Mouse (Mus musculus) olfactory bulb, adult 2 months (tissue): ENCODE data around the gene Pgbd1. TPM values are rescaled to one million over a fixed set of nuclear protein-coding genes. Genes with fewer than 3 reads are reported as not detected.

Experiments
- H3K27ac ChIP-seq: fragments of 200-500 bp; 2 replicates; pipeline ENCODE4 v1.5.1; 2012; ENCODE audit warnings: low read depth, low read length; ENCODE audit not compliant: insufficient read depth
- H3K4me1 ChIP-seq: fragments of 200-500 bp; 2 replicates; pipeline ENCODE4 v1.6.1; 2012; ENCODE audit warnings: low read length; ENCODE audit not compliant: control insufficient read depth, insufficient read depth
- H3K4me3 ChIP-seq: fragments of 200-500 bp; 2 replicates; pipeline ENCODE4 v1.5.1; 2012; ENCODE audit warnings: mild to moderate bottlenecking, low read depth, low read length, moderate library complexity; ENCODE audit not compliant: insufficient read depth
- CTCF ChIP-seq: fragments of 200-500 bp; IDR thresholded peaks from 2 replicates; pipeline ENCODE4 v1.5.1; 2012; ENCODE audit warnings: low read depth, mild to moderate bottlenecking, low read length, moderate library complexity; ENCODE audit not compliant: insufficient read depth
- POLR2A ChIP-seq: fragments of 200-500 bp; IDR thresholded peaks from 2 replicates; pipeline ENCODE4 v1.6.1; 2012; ENCODE audit warnings: mild to moderate bottlenecking, low read depth, low read length, moderate library complexity; ENCODE audit not compliant: insufficient read depth
- WGBS: fragments of 180-500 bp; shearing (Covaris S2); methylation state at CpG from one replicate; pipeline ENCODE4 v1.1.7; 2018; 5-methylcytosine and 5-hydroxymethylcytosine counted together
- polyA plus RNA-seq: library from polyadenylated mRNA; stranded (reverse); fragments of >200 nt; gene quantifications from 2 replicates; pipeline ENCODE4 v1.2.4, GENCODE M21; 2012; ENCODE audit warnings: low replicate concordance; ENCODE audit not compliant: missing spikeins, insufficient read depth, insufficient read length

Pgbd1 gene
- polyA plus RNA-seq, 1 experiment = not detected

- no peak for TF ChIP-seq CTCF
- no peak for TF ChIP-seq POLR2A
- H3K27ac ChIP-seq = no peak overlapping the region
- WGBS = 78% methylated on average over 6 of the region's 6 CpGs
- H3K4me3 ChIP-seq = no peak overlapping the region
- H3K4me1 ChIP-seq = no peaks in the 10 kb centered on the region; the same call in 1 of the 2 replicates
Observed at GRCm38 (mm10) chr13:21418865-21419264, 22.0 kb downstream of the Pgbd1 start.

GRCm38 (mm10) chr13:21417298-21418010 is 23.4 kb downstream of the Pgbd1 start:
- 49% methylated on average over 6 of the region's 6 CpGs for WGBS
- no peak overlapping the region for H3K4me3 ChIP-seq
- H3K27ac ChIP-seq = peak overlapping the region; percentile 20; the same call in 1 of the 2 replicates
- no peaks in the 10 kb centered on the region for H3K4me1 ChIP-seq
- no peak for TF ChIP-seq CTCF
- no peak for TF ChIP-seq POLR2A

DNA sequence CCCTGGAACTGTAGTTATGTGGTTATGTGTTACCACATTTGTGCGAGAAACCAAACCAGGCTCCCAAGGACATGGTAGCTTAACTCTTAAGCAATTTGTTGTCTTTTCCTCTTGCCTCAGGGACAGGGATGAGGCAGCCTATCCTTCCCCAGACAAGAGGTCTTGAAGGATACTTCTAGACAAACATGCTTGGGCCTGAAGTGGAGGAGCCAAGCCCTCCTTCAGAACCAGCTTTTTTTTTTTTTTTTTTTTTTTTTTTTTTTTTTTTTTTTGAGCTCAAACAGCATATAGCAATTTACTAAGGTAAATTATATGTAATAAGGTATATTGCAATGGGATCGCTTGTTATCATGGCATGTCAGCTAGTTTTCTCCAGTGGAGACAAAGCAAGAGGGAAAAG is 25.1 kb downstream of the Pgbd1 start:
- TF ChIP-seq CTCF (no peak), POLR2A (no peak)
- H3K4me1 ChIP-seq = no peaks in the 10 kb centered on the region
- no peak overlapping the region for H3K4me3 ChIP-seq
- H3K27ac ChIP-seq = no peak overlapping the region
- 96% methylated on average over 2 of the region's 2 CpGs for WGBS

GRCm38 (mm10) chr13:21415266-21415665 is 25.6 kb downstream of the Pgbd1 start:
- Histone ChIP-seq H3K4me3 (no peak overlapping the region), H3K4me1 (no peaks in the 10 kb centered on the region), H3K27ac (no peak overlapping the region)
- 87% methylated on average over 4 of the region's 4 CpGs for WGBS
- TF ChIP-seq CTCF (no peak), POLR2A (no peak)

GRCm38 (mm10) chr13:21414231-21415212 is 26.3 kb downstream of the Pgbd1 start:
- Histone ChIP-seq H3K27ac (no peak overlapping the region), H3K4me1 (no peaks in the 10 kb centered on the region), H3K4me3 (no peak overlapping the region)
- WGBS = 73% methylated on average over 15 of the region's 15 CpGs
- no peak for TF ChIP-seq POLR2A

DNA sequence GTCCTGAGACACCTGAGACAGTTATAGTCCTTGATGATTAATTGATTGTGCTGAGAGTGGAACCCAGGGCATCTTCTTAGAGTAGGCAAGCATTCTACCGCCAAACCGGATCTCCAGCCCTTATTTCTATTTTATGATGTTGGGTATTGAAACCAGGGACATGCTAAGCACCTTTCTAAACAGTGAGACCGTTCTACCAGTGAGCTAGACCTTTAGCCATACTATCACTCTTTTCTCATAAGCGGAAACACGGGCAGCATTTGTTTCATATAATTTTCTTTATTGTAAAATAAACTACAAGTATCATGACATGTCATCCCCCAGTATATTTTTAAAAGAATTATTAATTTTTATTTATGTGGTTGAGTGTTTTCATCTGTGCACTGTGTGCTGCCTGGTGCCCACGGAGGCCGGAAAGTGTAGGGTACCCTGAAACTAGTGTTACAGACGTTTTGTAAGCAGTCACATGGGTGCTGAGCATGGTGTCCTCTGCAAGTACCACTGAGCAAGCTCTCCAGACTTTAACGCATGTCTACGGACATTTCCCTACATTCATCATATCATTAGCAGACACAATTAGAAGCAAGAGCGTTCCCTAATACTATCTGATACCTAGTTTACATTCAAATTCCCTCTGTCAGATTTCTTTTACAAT is 31.9 kb downstream of the Pgbd1 start:
- H3K4me3 ChIP-seq = peak overlapping the region; percentile 50
- no peaks in the 10 kb centered on the region for H3K4me1 ChIP-seq
- peak overlapping the region; percentile 91 for H3K27ac ChIP-seq
- TF ChIP-seq POLR2A (no peak; the same call in 1 of the 2 replicates), CTCF (no peak)
- WGBS = 43% methylated on average over 11 of the region's 11 CpGs

DNA sequence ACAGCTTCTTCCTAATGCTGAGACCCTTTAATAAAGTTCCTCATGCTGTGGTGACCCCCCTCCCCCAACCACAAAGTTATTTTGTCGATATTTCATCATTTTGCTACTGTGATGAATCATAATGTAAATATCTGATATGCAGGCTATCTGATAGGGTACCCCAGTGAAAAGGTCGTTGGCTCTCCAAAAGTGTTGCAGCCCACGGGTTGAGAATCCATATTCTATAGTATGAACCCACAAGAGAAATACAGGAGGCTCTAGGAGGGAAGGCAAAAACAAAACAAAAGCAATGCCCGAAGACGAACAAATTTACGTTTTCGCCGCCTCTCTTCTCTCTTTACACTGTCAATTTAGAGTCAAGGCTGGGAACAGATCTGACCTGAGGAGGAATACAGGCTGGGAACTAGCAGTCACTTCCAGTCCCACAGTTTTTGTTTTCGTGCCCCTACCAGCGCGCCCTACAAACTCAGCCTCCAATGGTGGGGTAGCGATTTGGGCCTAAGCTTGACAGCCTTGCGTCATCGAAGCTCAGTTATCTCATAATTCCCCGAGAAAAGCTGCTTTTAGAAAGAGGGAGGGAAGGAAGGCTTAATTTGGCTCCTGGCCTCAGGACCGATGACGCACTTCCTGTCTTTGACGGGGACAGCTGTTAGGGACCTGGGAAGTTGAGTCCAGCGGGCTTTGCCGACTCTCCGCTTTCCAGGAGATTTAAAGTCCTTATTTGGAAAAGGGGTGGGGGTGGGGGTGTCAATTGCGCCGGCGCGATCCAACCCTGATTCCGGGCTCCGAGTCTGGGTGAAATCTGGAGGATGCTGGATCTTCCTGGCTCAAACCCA is 32.7 kb downstream of the Pgbd1 start:
- H3K4me1 ChIP-seq = no peaks in the 10 kb centered on the region
- WGBS = 2% methylated on average over 27 of the region's 27 CpGs
- TF ChIP-seq CTCF (no peak), POLR2A (peak; percentile 47; the same call in 1 of the 2 replicates)
- peak overlapping the region; percentile 50 for H3K4me3 ChIP-seq
- peak overlapping the region; percentile 91 for H3K27ac ChIP-seq

GRCm38 (mm10) chr13:21407341-21407740 is 33.5 kb downstream of the Pgbd1 start:
- no peaks in the 10 kb centered on the region for H3K4me1 ChIP-seq
- H3K27ac ChIP-seq = no peak overlapping the region
- TF ChIP-seq CTCF (no peak), POLR2A (no peak)
- H3K4me3 ChIP-seq = no peak overlapping the region
- 81% methylated on average over 11 of the region's 11 CpGs for WGBS
